Mouse (Mus musculus): ENCODE data around the gene Rxra. TPM values are rescaled to one million over a fixed set of nuclear protein-coding genes. Genes with fewer than 3 reads are reported as not detected.

Gene Rxra
- polyA plus RNA-seq, 1 experiment from 2014 or later, result 10.4 TPM

- Histone ChIP-seq H3K9ac (no peak overlapping the region), H3K4me1 (peaks cover 49% of the 10 kb centered on the region), H3K27me3 (no peaks in the 10 kb centered on the region), H3K36me3 (no peaks in the 10 kb centered on the region), H3K27ac (no peak overlapping the region), H3K9me3 (replicated peaks) (no peaks in the 10 kb centered on the region), H3K4me2 (no peak overlapping the region), H3K4me3 (replicated peaks) (no peak overlapping the region)
- 49% methylated on average over 3 of the region's 3 CpGs for WGBS
- ATAC-seq (replicated peaks; ENCODE audit: low FRiP score), result no peak
These were observed 34.7 kb downstream of the Rxra start for GRCm38 (mm10) chr2:27710871-27711382.

- H3K27me3 ChIP-seq, result no peaks in the 10 kb centered on the region
- no peak overlapping the region for H3K9ac ChIP-seq
- WGBS, result 80% methylated on average over 5 of the region's 5 CpGs
- no peak overlapping the region for H3K27ac ChIP-seq
- H3K36me3 ChIP-seq, result no peaks in the 10 kb centered on the region
- H3K4me1 ChIP-seq, result peaks cover 66% of the 10 kb centered on the region
- no peak overlapping the region for H3K4me2 ChIP-seq
- ATAC-seq (replicated peaks; ENCODE audit: low FRiP score), result no peak
- H3K9me3 ChIP-seq (replicated peaks), result no peaks in the 10 kb centered on the region
- no peak overlapping the region for H3K4me3 ChIP-seq (replicated peaks)
These were observed 36.4 kb downstream of the Rxra start for GRCm38 (mm10) chr2:27712626-27713025.

GRCm38 (mm10) chr2:27713378-27713777 is 37.1 kb downstream of the Rxra start:
- ATAC-seq (replicated peaks; ENCODE audit: low FRiP score), result no peak
- Histone ChIP-seq H3K36me3 (no peaks in the 10 kb centered on the region), H3K27ac (no peak overlapping the region), H3K4me2 (no peak overlapping the region), H3K9ac (no peak overlapping the region), H3K27me3 (no peaks in the 10 kb centered on the region), H3K4me1 (peaks cover 73% of the 10 kb centered on the region), H3K9me3 (replicated peaks) (no peaks in the 10 kb centered on the region), H3K4me3 (replicated peaks) (no peak overlapping the region)
- WGBS, result 95% methylated on average over 3 of the region's 3 CpGs

- no peak overlapping the region for H3K27ac ChIP-seq
- no peak overlapping the region for H3K4me2 ChIP-seq
- H3K4me3 ChIP-seq (replicated peaks), result no peak overlapping the region
- H3K27me3 ChIP-seq, result no peaks in the 10 kb centered on the region
- 86% methylated on average over 5 of the region's 5 CpGs for WGBS
- no peak for ATAC-seq (replicated peaks; ENCODE audit: low FRiP score)
- no peaks in the 10 kb centered on the region for H3K9me3 ChIP-seq (replicated peaks)
- H3K36me3 ChIP-seq, result no peaks in the 10 kb centered on the region
- peaks cover 80% of the 10 kb centered on the region for H3K4me1 ChIP-seq
- no peak overlapping the region for H3K9ac ChIP-seq
These were observed 37.9 kb downstream of the Rxra start for GRCm38 (mm10) chr2:27714131-27714530.

- Histone ChIP-seq H3K36me3 (no peaks in the 10 kb centered on the region), H3K9ac (no peak overlapping the region), H3K4me3 (replicated peaks) (no peak overlapping the region), H3K27ac (peak overlapping the region; percentile 5; the same call in 1 of the 2 replicates), H3K4me1 (peaks cover 78% of the 10 kb centered on the region), H3K27me3 (no peaks in the 10 kb centered on the region), H3K4me2 (no peak overlapping the region), H3K9me3 (replicated peaks) (no peaks in the 10 kb centered on the region)
- WGBS, result 60% methylated on average over 4 of the region's 4 CpGs
- no peak for ATAC-seq (replicated peaks; ENCODE audit: low FRiP score)
These were observed 39.0 kb downstream of the Rxra start for GRCm38 (mm10) chr2:27715221-27715620.

GRCm38 (mm10) chr2:27716339-27716738 is 40.1 kb downstream of the Rxra start:
- WGBS, result 52% methylated on average over 3 of the region's 3 CpGs
- H3K4me2 ChIP-seq, result no peak overlapping the region
- no peaks in the 10 kb centered on the region for H3K36me3 ChIP-seq
- H3K27me3 ChIP-seq, result no peaks in the 10 kb centered on the region
- ATAC-seq (replicated peaks; ENCODE audit: low FRiP score), result no peak
- no peak overlapping the region for H3K9ac ChIP-seq
- H3K4me3 ChIP-seq (replicated peaks), result no peak overlapping the region
- no peaks in the 10 kb centered on the region for H3K9me3 ChIP-seq (replicated peaks)
- peaks cover 68% of the 10 kb centered on the region for H3K4me1 ChIP-seq
- H3K27ac ChIP-seq, result peak overlapping the region; percentile 48

GRCm38 (mm10) chr2:27718191-27718590 is 42.0 kb downstream of the Rxra start:
- peak overlapping the region; percentile 52 for H3K27ac ChIP-seq
- H3K27me3 ChIP-seq, result no peaks in the 10 kb centered on the region
- H3K9ac ChIP-seq, result no peak overlapping the region
- H3K9me3 ChIP-seq (replicated peaks), result no peaks in the 10 kb centered on the region
- no peak overlapping the region for H3K4me2 ChIP-seq
- ATAC-seq (replicated peaks; ENCODE audit: low FRiP score), result peak; percentile 63; the same call in 1 of the 2 replicates
- H3K4me1 ChIP-seq, result peaks cover 66% of the 10 kb centered on the region
- H3K36me3 ChIP-seq, result no peaks in the 10 kb centered on the region
- no peak overlapping the region for H3K4me3 ChIP-seq (replicated peaks)

- no peak overlapping the region for H3K4me2 ChIP-seq
- WGBS, result 54% methylated on average over 10 of the region's 10 CpGs
- no peak for ATAC-seq (replicated peaks; ENCODE audit: low FRiP score)
- no peak overlapping the region for H3K4me3 ChIP-seq (replicated peaks)
- H3K27me3 ChIP-seq, result no peaks in the 10 kb centered on the region
- H3K27ac ChIP-seq, result no peak overlapping the region
- no peaks in the 10 kb centered on the region for H3K9me3 ChIP-seq (replicated peaks)
- no peaks in the 10 kb centered on the region for H3K36me3 ChIP-seq
- H3K4me1 ChIP-seq, result peaks cover 63% of the 10 kb centered on the region
- H3K9ac ChIP-seq, result no peak overlapping the region
These were observed 43.4 kb downstream of the Rxra start for GRCm38 (mm10) chr2:27719601-27720000.

- H3K4me3 ChIP-seq (replicated peaks), result no peak overlapping the region
- no peak for ATAC-seq (replicated peaks; ENCODE audit: low FRiP score)
- H3K9me3 ChIP-seq (replicated peaks), result no peaks in the 10 kb centered on the region
- H3K4me2 ChIP-seq, result no peak overlapping the region
- no peak overlapping the region for H3K9ac ChIP-seq
- H3K27me3 ChIP-seq, result no peaks in the 10 kb centered on the region
- 96% methylated on average over 4 of the region's 4 CpGs for WGBS
- no peak overlapping the region for H3K27ac ChIP-seq
- H3K4me1 ChIP-seq, result peaks cover 50% of the 10 kb centered on the region
- H3K36me3 ChIP-seq, result no peaks in the 10 kb centered on the region
These were observed 45.4 kb downstream of the Rxra start for GRCm38 (mm10) chr2:27721611-27722010.

- no peaks in the 10 kb centered on the region for H3K36me3 ChIP-seq
- no peak for ATAC-seq (replicated peaks; ENCODE audit: low FRiP score)
- no peak overlapping the region for H3K4me3 ChIP-seq (replicated peaks)
- H3K9me3 ChIP-seq (replicated peaks), result no peaks in the 10 kb centered on the region
- no peak overlapping the region for H3K4me2 ChIP-seq
- no peaks in the 10 kb centered on the region for H3K27me3 ChIP-seq
- H3K9ac ChIP-seq, result no peak overlapping the region
- no peak overlapping the region for H3K27ac ChIP-seq
- peaks cover 31% of the 10 kb centered on the region for H3K4me1 ChIP-seq
- WGBS, result 88% methylated on average over 9 of the region's 9 CpGs
These were observed 48.6 kb downstream of the Rxra start for GRCm38 (mm10) chr2:27724729-27725316.

GRCm38 (mm10) chr2:27727994-27728854 is 52.0 kb downstream of the Rxra start:
- H3K9ac ChIP-seq, result no peak overlapping the region
- no peaks in the 10 kb centered on the region for H3K27me3 ChIP-seq
- no peak for ATAC-seq (replicated peaks; ENCODE audit: low FRiP score)
- WGBS, result 56% methylated on average over 14 of the region's 14 CpGs
- no peak overlapping the region for H3K4me2 ChIP-seq
- H3K4me1 ChIP-seq, result peaks cover 43% of the 10 kb centered on the region
- no peaks in the 10 kb centered on the region for H3K36me3 ChIP-seq
- no peak overlapping the region for H3K27ac ChIP-seq
- no peaks in the 10 kb centered on the region for H3K9me3 ChIP-seq (replicated peaks)
- H3K4me3 ChIP-seq (replicated peaks), result no peak overlapping the region

GRCm38 (mm10) chr2:27729009-27729408 is 52.8 kb downstream of the Rxra start:
- ATAC-seq (replicated peaks; ENCODE audit: low FRiP score), result no peak
- Histone ChIP-seq H3K27ac (no peak overlapping the region), H3K27me3 (no peaks in the 10 kb centered on the region), H3K9me3 (replicated peaks) (no peaks in the 10 kb centered on the region), H3K4me2 (no peak overlapping the region), H3K9ac (no peak overlapping the region), H3K4me1 (peaks cover 51% of the 10 kb centered on the region), H3K4me3 (replicated peaks) (no peak overlapping the region), H3K36me3 (no peaks in the 10 kb centered on the region)
- WGBS, result 71% methylated on average over 4 of the region's 4 CpGs
